Mouse (Mus musculus) adrenal gland, adult (tissue): ENCODE measurements around the gene Kcnip3.

Experiments
- DNase-seq, 2 experiments: peaks; one replicate each; pipeline ENCODE4 v3.0.0; 2022 to 2023; ENCODE audit warnings: low spot score in 1 of 2; ENCODE audit not compliant: inconsistent age in 2 of 2

Kcnip3 gene

GRCm38 (mm10) chr2:127522006-127522441 lies at the start of gene Kcnip3:
Kcnip3 (minus strand) TSS chr2:127522094.
- peak in 1 of 2 experiments; percentile 43 for DNase-seq

GRCm38 (mm10) chr2:127559070-127559966 lies 37.4 kb upstream of the Kcnip3 start:
- DNase-seq: peak; percentile 72 to 91

GRCm38 (mm10) chr2:127551078-127551477 lies 29.2 kb upstream of the Kcnip3 start:
- DNase-seq: no peak

GRCm38 (mm10) chr2:127550446-127550845 lies 28.6 kb upstream of the Kcnip3 start:
- DNase-seq: no peak

GRCm38 (mm10) chr2:127549711-127550110 lies 27.8 kb upstream of the Kcnip3 start:
- no peak for DNase-seq

GRCm38 (mm10) chr2:127548342-127549074 lies 26.6 kb upstream of the Kcnip3 start:
- no peak for DNase-seq

GRCm38 (mm10) chr2:127541697-127542096 lies 19.8 kb upstream of the Kcnip3 start:
- DNase-seq: no peak

- no peak for DNase-seq
These were observed 19.3 kb upstream of the Kcnip3 start, which contains the start of gene Prom2 for GRCm38 (mm10) chr2:127541185-127541584. Prom2 (minus strand) TSS chr2:127541467.

- DNase-seq: peak in 1 of 2 experiments; percentile 47
These were observed 17.6 kb upstream of the Kcnip3 start for GRCm38 (mm10) chr2:127539494-127539893.

- peak; percentile 30 to 82 for DNase-seq
These were observed 15.7 kb upstream of the Kcnip3 start for GRCm38 (mm10) chr2:127537548-127537947.

- no peak for DNase-seq
These were observed 13.5 kb upstream of the Kcnip3 start for GRCm38 (mm10) chr2:127535363-127535762.

- DNase-seq: peak in 1 of 2 experiments; percentile 60
These were observed 10.5 kb upstream of the Kcnip3 start for GRCm38 (mm10) chr2:127532379-127532778.

GRCm38 (mm10) chr2:127531592-127531991 lies 9.7 kb upstream of the Kcnip3 start:
- no peak for DNase-seq

GRCm38 (mm10) chr2:127530418-127530817 lies 8.5 kb upstream of the Kcnip3 start:
- no peak for DNase-seq

GRCm38 (mm10) chr2:127525004-127525775 lies 3.3 kb upstream of the Kcnip3 start:
- DNase-seq: no peak

GRCm38 (mm10) chr2:127523950-127524729 lies 2.2 kb upstream of the Kcnip3 start:
- no peak for DNase-seq

- peak; percentile 27 to 45 for DNase-seq
These were observed 505 bp downstream of the Kcnip3 start for GRCm38 (mm10) chr2:127521172-127522005.

- DNase-seq: no peak
These were observed 1.8 kb downstream of the Kcnip3 start for GRCm38 (mm10) chr2:127520123-127520522.

GRCm38 (mm10) chr2:127519308-127519707 lies 2.6 kb downstream of the Kcnip3 start:
- DNase-seq: no peak
